Mouse (Mus musculus): ENCODE data around the gene Xbp1.

Xbp1 gene

DNA sequence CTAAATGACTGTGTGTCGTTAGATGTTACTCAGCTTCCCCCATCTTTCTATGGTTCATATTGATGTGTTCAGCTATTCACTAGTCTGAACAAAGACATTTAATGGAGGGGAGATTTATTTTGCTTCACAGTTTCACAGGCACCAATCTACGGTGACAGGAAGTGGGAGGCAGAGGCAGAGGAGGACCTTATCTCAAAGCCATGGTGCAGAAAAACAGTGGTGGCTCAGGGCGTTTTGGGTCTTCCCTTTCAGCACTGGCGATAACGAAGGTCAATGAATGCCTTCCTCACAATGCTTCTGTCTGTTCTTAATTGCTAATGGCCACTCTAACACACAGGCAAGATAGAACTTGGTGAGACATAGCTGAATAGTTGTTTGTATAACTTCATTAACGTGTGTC is 54.6 kb downstream of the Xbp1 start:
- DNase-seq, result peak; percentile 11
